Mouse (Mus musculus): ENCODE results near the gene Gm49369. TPM values are rescaled to one million over a fixed set of nuclear protein-coding genes. Genes with fewer than 3 reads are reported as not detected.

Gene Gm49369
- polyA plus RNA-seq, 1 experiment from 2014 or later, result not detected

- ATAC-seq (ENCODE audit: low FRiP score) (no peak), DNase-seq (ENCODE audit: low spot score) (no peak)
- Histone ChIP-seq H3K9ac (no peak overlapping the region), H3K4me1 (replicated peaks; ENCODE audit: control insufficient read depth, insufficient read depth, low read length) (peaks cover 11% of the 10 kb centered on the region), H3K4me2 (replicated peaks) (no peak overlapping the region), H3K9me3 (ENCODE audit: control insufficient read depth, low read length) (no peaks in the 10 kb centered on the region), H3K27me3 (ENCODE audit: control insufficient read depth, insufficient read depth, low read length) (peaks cover 26% of the 10 kb centered on the region), H3K27ac (no peak overlapping the region), H3K4me3 (replicated peaks; ENCODE audit: low read length) (no peak overlapping the region), H3K36me3 (replicated peaks; ENCODE audit: control insufficient read depth, insufficient read depth) (peaks cover 61% of the 10 kb centered on the region)
- WGBS, result 86% methylated on average over 4 of the region's 4 CpGs
These were observed 6.4 kb downstream of the Gm49369 start for GRCm38 (mm10) chr7:142376096-142376495.

DNA sequence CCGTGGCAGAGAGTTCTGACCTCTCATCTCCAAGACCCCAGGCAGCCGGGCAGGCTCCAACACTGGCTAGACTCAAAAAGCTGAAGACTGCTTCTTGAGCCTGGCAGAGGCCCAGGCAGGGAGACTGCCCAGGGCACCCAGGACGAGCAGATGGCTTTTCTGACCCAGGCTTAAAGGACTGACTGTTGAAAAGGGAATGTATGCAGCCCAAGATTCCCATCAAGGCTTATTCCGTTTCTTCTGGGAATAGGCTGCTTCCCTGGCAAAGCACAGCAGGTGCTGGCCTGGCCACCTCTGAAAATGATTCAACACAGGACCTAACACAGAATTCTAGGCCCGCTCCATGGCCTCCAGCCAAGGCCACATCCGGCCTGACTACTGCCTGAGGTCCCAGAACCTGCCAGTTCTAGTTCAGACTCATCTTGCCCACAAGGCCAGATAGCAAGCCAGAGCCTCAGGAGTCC lies 7.2 kb downstream of the Gm49369 start:
- Histone ChIP-seq H3K9me3 (ENCODE audit: control insufficient read depth, low read length) (no peaks in the 10 kb centered on the region), H3K4me2 (replicated peaks) (no peak overlapping the region), H3K27ac (no peak overlapping the region), H3K4me1 (replicated peaks; ENCODE audit: control insufficient read depth, insufficient read depth, low read length) (peaks cover 11% of the 10 kb centered on the region), H3K4me3 (replicated peaks; ENCODE audit: low read length) (no peak overlapping the region), H3K36me3 (replicated peaks; ENCODE audit: control insufficient read depth, insufficient read depth) (peaks cover 53% of the 10 kb centered on the region), H3K27me3 (ENCODE audit: control insufficient read depth, insufficient read depth, low read length) (peaks cover 34% of the 10 kb centered on the region), H3K9ac (no peak overlapping the region)
- DNase-seq (ENCODE audit: low spot score), result no peak
- no peak for ATAC-seq (ENCODE audit: low FRiP score)
- 82% methylated on average over 6 of the region's 6 CpGs for WGBS

GRCm38 (mm10) chr7:142374413-142375015 lies 8.0 kb downstream of the Gm49369 start:
- 91% methylated on average over 5 of the region's 5 CpGs for WGBS
- H3K27ac ChIP-seq, result no peak overlapping the region
- H3K27me3 ChIP-seq (ENCODE audit: control insufficient read depth, insufficient read depth, low read length), result peaks cover 35% of the 10 kb centered on the region
- ATAC-seq (ENCODE audit: low FRiP score) (no peak), DNase-seq (ENCODE audit: low spot score) (no peak)
- H3K36me3 ChIP-seq (replicated peaks; ENCODE audit: control insufficient read depth, insufficient read depth), result peaks cover 45% of the 10 kb centered on the region
- no peak overlapping the region for H3K4me3 ChIP-seq (replicated peaks; ENCODE audit: low read length)
- peaks cover 11% of the 10 kb centered on the region for H3K4me1 ChIP-seq (replicated peaks; ENCODE audit: control insufficient read depth, insufficient read depth, low read length)
- no peaks in the 10 kb centered on the region for H3K9me3 ChIP-seq (ENCODE audit: control insufficient read depth, low read length)
- H3K9ac ChIP-seq, result no peak overlapping the region
- no peak overlapping the region for H3K4me2 ChIP-seq (replicated peaks)

DNA sequence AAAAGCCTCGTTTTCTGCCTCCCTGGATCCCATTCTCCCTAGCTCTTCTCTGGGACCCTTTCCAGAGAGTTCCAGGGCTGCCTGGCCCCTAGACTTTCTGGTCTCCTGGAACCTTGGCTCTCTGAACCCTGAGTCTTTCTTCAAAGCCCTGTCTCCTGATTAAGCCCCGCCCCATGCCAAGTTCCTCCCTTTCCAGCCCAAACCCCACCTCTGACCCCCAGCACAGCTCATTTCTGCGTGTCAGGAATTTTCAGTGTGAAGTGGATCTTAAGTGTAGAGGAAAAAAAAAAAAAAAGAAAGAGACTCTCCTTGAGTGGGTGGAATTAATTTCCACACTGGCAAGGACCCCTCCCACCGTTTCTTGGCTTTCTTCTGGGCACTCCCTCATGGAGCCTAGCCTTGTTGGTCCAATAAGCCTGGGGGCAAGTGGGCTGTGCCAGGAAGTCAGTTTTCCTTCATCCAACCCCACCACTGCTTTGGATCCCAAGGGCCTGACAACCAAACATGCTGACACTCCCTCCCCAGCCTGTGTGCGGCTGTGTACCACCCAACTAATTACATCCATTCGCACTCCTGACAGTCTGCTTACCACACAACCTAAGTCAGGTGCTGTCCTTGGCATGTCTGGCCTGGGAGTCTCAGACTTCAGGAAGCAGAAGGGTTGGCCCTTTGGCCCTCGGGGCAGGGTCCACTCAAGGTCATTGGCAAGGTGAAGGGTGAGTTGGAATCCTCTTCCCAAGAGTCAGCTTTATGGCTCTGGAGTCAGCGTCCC lies 8.6 kb downstream of the Gm49369 start, which contains the start of gene Ifitm10:
Gene Ifitm10 (minus strand): TSS at position 113 of the 772 bp plus-strand sequence.
- H3K9ac ChIP-seq, result no peak within 1 kb of the TSS
- DNase-seq (ENCODE audit: low spot score) (no peak), ATAC-seq (ENCODE audit: low FRiP score) (no peak)
- peaks cover 35% of the 10 kb centered on the region for H3K27me3 ChIP-seq (ENCODE audit: control insufficient read depth, insufficient read depth, low read length)
- H3K36me3 ChIP-seq (replicated peaks; ENCODE audit: control insufficient read depth, insufficient read depth), result peaks cover 38% of the 10 kb centered on the region
- peaks cover 11% of the 10 kb centered on the region for H3K4me1 ChIP-seq (replicated peaks; ENCODE audit: control insufficient read depth, insufficient read depth, low read length)
- peak within 1 kb of the TSS; percentile 68; the same call in 1 of the 2 replicates for H3K4me2 ChIP-seq (replicated peaks)
- WGBS, result 73% methylated on average over 8 of the region's 8 CpGs
- H3K27ac ChIP-seq, result no peak within 1 kb of the TSS
- H3K9me3 ChIP-seq (ENCODE audit: control insufficient read depth, low read length), result no peaks in the 10 kb centered on the region
- peak within 1 kb of the TSS; percentile 45; the same call in 1 of the 2 replicates for H3K4me3 ChIP-seq (replicated peaks; ENCODE audit: low read length)

DNA sequence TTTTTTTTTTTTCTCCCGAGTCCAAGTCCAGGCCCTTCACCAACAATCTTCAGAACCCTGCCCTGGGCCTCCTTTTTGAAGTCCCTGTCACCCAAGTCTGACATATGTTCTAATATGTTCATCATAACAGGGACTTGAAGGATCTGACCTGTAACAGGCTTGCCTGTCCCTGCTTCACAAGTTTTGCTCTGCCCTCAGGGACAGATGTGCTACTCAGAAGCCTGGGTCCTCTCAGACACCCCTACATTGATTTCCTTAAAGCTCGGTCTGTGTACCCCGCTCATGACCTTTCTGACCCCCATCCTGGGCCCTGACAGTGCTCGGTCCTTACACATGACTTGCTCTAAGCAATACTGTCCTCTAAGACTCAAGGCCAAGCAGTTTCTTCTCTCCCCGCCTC lies 9.4 kb downstream of the Gm49369 start:
- no peaks in the 10 kb centered on the region for H3K9me3 ChIP-seq (ENCODE audit: control insufficient read depth, low read length)
- 78% methylated on average over 5 of the region's 5 CpGs for WGBS
- H3K9ac ChIP-seq, result no peak overlapping the region
- H3K4me3 ChIP-seq (replicated peaks; ENCODE audit: low read length), result no peak overlapping the region
- H3K36me3 ChIP-seq (replicated peaks; ENCODE audit: control insufficient read depth, insufficient read depth), result peaks cover 30% of the 10 kb centered on the region
- DNase-seq (ENCODE audit: low spot score), result no peak
- H3K27ac ChIP-seq, result no peak overlapping the region
- H3K4me1 ChIP-seq (replicated peaks; ENCODE audit: control insufficient read depth, insufficient read depth, low read length), result peaks cover 11% of the 10 kb centered on the region
- peaks cover 35% of the 10 kb centered on the region for H3K27me3 ChIP-seq (ENCODE audit: control insufficient read depth, insufficient read depth, low read length)
- ATAC-seq (ENCODE audit: low FRiP score), result no peak
- H3K4me2 ChIP-seq (replicated peaks), result no peak overlapping the region

- no peaks in the 10 kb centered on the region for H3K9me3 ChIP-seq (ENCODE audit: control insufficient read depth, low read length)
- H3K4me1 ChIP-seq (replicated peaks; ENCODE audit: control insufficient read depth, insufficient read depth, low read length), result peaks cover 11% of the 10 kb centered on the region
- H3K36me3 ChIP-seq (replicated peaks; ENCODE audit: control insufficient read depth, insufficient read depth), result peaks cover 20% of the 10 kb centered on the region
- ATAC-seq (ENCODE audit: low FRiP score), result peak; percentile 43; the same call in 1 of the 2 replicates
- no peak overlapping the region for H3K27ac ChIP-seq
- peak overlapping the region; percentile 45 for H3K4me3 ChIP-seq (replicated peaks; ENCODE audit: low read length)
- no peak for DNase-seq (ENCODE audit: low spot score)
- peak overlapping the region; percentile 68 for H3K4me2 ChIP-seq (replicated peaks)
- peaks cover 35% of the 10 kb centered on the region for H3K27me3 ChIP-seq (ENCODE audit: control insufficient read depth, insufficient read depth, low read length)
- WGBS, result 3% methylated on average over 60 of the region's 64 CpGs
- H3K9ac ChIP-seq, result peak overlapping the region; percentile 44
These were observed 10.5 kb downstream of the Gm49369 start for GRCm38 (mm10) chr7:142371768-142372661.

GRCm38 (mm10) chr7:142371398-142371767 lies 11.1 kb downstream of the Gm49369 start:
- 29% methylated on average over 11 of the region's 11 CpGs for WGBS
- peaks cover 35% of the 10 kb centered on the region for H3K27me3 ChIP-seq (ENCODE audit: control insufficient read depth, insufficient read depth, low read length)
- no peak for DNase-seq (ENCODE audit: low spot score)
- H3K4me1 ChIP-seq (replicated peaks; ENCODE audit: control insufficient read depth, insufficient read depth, low read length), result peaks cover 11% of the 10 kb centered on the region
- peaks cover 14% of the 10 kb centered on the region for H3K36me3 ChIP-seq (replicated peaks; ENCODE audit: control insufficient read depth, insufficient read depth)
- no peaks in the 10 kb centered on the region for H3K9me3 ChIP-seq (ENCODE audit: control insufficient read depth, low read length)
- H3K27ac ChIP-seq, result no peak overlapping the region
- no peak for ATAC-seq (ENCODE audit: low FRiP score)
- peak overlapping the region; percentile 68 for H3K4me2 ChIP-seq (replicated peaks)
- peak overlapping the region; percentile 44 for H3K9ac ChIP-seq
- peak overlapping the region; percentile 45 for H3K4me3 ChIP-seq (replicated peaks; ENCODE audit: low read length)

GRCm38 (mm10) chr7:142370937-142371336 lies 11.5 kb downstream of the Gm49369 start:
- 83% methylated on average over 18 of the region's 18 CpGs for WGBS

DNA sequence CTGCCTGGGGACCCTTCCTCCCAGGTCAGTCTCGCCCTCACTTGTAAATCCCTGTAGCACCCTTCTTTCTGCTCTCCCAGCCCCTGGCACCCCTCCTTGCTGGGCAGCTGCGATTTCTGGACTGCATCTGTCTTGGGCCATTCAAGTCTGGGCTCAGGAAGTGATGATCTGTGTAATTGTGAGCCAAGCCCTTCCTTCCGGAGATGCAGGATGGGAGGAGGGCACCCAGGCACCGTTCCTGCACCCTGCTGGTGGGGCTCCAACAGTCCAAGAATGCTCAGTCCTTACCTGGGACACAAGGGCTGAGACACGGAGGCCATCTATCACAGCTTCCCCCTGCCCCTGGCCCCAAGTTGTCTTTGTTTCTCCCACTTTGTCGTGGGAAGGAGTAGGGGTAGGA lies 12.6 kb downstream of the Gm49369 start:
- H3K9me3 ChIP-seq (ENCODE audit: control insufficient read depth, low read length), result no peaks in the 10 kb centered on the region
- no peaks in the 10 kb centered on the region; the same call in 1 of the 2 replicates for H3K36me3 ChIP-seq (replicated peaks; ENCODE audit: control insufficient read depth, insufficient read depth)
- H3K27me3 ChIP-seq (ENCODE audit: control insufficient read depth, insufficient read depth, low read length), result peaks cover 35% of the 10 kb centered on the region

More at GRCm38 (mm10) chr7:142370937-142371336, 11.5 kb downstream of the Gm49369 start:
- ATAC-seq (ENCODE audit: low FRiP score), result no peak
- Histone ChIP-seq H3K27ac (no peak overlapping the region), H3K36me3 (replicated peaks; ENCODE audit: control insufficient read depth, insufficient read depth) (peaks cover 10% of the 10 kb centered on the region), H3K4me1 (replicated peaks; ENCODE audit: control insufficient read depth, insufficient read depth, low read length) (peaks cover 11% of the 10 kb centered on the region), H3K4me2 (replicated peaks) (peak overlapping the region; percentile 68), H3K4me3 (replicated peaks; ENCODE audit: low read length) (0 out of 2 replicates have a peak overlapping the region, but pooled peaks have one; percentile 45), H3K9me3 (ENCODE audit: control insufficient read depth, low read length) (no peaks in the 10 kb centered on the region), H3K9ac (no peak overlapping the region), H3K27me3 (ENCODE audit: control insufficient read depth, insufficient read depth, low read length) (peaks cover 35% of the 10 kb centered on the region)
- DNase-seq (ENCODE audit: low spot score), result no peak

More for the DNA sequence above, 12.6 kb downstream of the Gm49369 start:
- no peak for DNase-seq (ENCODE audit: low spot score)
- Histone ChIP-seq H3K27ac (no peak overlapping the region), H3K4me2 (replicated peaks) (no peak overlapping the region), H3K4me3 (replicated peaks; ENCODE audit: low read length) (no peak overlapping the region), H3K4me1 (replicated peaks; ENCODE audit: control insufficient read depth, insufficient read depth, low read length) (peaks cover 11% of the 10 kb centered on the region), H3K9ac (no peak overlapping the region)
- ATAC-seq (ENCODE audit: low FRiP score), result no peak
- 73% methylated on average over 6 of the region's 6 CpGs for WGBS

Data from hindbrain, embryonic 14.5 days (tissue).